Mouse (Mus musculus): Measurements from ENCODE around the gene Eloa.

- no peak for TF ChIP-seq POLR2A (IDR thresholded peaks at IDR 0.05; ENCODE audit: insufficient read length, low read depth)
- no peak for TF ChIP-seq TCF12 (IDR thresholded peaks at IDR 0.05; ENCODE audit: insufficient read depth, poor library complexity, severe bottlenecking)
- no peak for TF ChIP-seq USF1 (IDR thresholded peaks at IDR 0.05; ENCODE audit: low read depth)
- no peak for TF ChIP-seq MYOG (IDR thresholded peaks at IDR 0.05; ENCODE audit: control insufficient read depth in 1 of 3, insufficient read depth in 1 of 3, insufficient read length in 2 of 3, low read depth in 2 of 3)
- no peak for TF ChIP-seq MYOD1 (IDR thresholded peaks at IDR 0.05; ENCODE audit: control insufficient read depth in 1 of 3, insufficient read length in 2 of 3, low read depth in 2 of 3)
- no peak for TF ChIP-seq SRF (IDR thresholded peaks at IDR 0.05; ENCODE audit: control insufficient read depth, insufficient read length, low read depth)
- no peak for TF ChIP-seq MAX (IDR thresholded peaks at IDR 0.05; ENCODE audit: low read depth)
- no peak for TF ChIP-seq REST (IDR thresholded peaks at IDR 0.05; ENCODE audit: insufficient read depth, insufficient read length)
- TF ChIP-seq POLR2AphosphoS2 (IDR thresholded peaks at IDR 0.05; ENCODE audit: insufficient read length, low read depth) = peak; percentile 55
Measured at GRCm38 (mm10) chr4:135961709-135962108, 59.9 kb downstream of the Eloa start.
